Mouse (Mus musculus): ENCODE measurements around the gene Wasf2.

Gene Wasf2

GRCm38 (mm10) chr4:133174361-133174760, 44.1 kb downstream of the Wasf2 start:
- DNase-seq (ENCODE audit: extremely low spot score, low read depth, low spot score): no peak

- no peak for DNase-seq (ENCODE audit: extremely low spot score, low read depth, low spot score)
Measured at GRCm38 (mm10) chr4:133175274-133175673, 45.0 kb downstream of the Wasf2 start.

- DNase-seq (ENCODE audit: extremely low spot score, low read depth, low spot score): no peak
Measured at GRCm38 (mm10) chr4:133175998-133176760, 45.9 kb downstream of the Wasf2 start.

DNA sequence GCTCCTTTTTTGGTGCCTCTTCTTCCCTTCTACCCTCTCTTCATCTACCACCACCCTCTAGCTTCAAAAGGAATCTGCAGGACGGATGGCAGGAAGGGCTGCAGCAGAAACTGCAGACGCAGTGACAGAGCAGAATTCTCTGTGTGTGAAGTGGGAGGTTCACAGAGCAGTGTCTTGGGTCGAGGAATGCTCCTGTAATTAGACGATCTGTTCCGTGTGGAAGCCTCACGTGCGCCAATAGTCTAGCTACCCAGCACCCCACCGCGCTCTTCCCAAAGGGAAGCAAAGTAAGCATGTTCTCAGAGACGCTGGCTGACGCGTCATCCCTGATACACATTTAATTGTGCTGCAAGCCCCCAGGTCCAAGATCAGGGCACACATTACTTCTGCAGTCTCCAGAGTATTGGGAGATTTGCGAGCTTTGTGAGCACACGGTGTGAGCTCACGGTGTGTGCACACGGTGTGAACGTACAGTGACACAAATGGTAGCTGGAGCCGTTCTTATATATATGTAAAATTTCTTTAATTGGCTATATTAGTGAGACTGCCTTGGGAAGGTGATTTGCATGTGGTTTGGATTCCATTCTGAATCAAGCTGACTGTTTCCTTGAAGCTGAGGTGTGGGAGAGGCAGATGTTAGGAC, 46.6 kb downstream of the Wasf2 start:
- DNase-seq (ENCODE audit: extremely low spot score, low read depth, low spot score): no peak

- DNase-seq (ENCODE audit: extremely low spot score, low read depth, low spot score): no peak
Measured at GRCm38 (mm10) chr4:133178305-133178704, 48.0 kb downstream of the Wasf2 start.

DNA sequence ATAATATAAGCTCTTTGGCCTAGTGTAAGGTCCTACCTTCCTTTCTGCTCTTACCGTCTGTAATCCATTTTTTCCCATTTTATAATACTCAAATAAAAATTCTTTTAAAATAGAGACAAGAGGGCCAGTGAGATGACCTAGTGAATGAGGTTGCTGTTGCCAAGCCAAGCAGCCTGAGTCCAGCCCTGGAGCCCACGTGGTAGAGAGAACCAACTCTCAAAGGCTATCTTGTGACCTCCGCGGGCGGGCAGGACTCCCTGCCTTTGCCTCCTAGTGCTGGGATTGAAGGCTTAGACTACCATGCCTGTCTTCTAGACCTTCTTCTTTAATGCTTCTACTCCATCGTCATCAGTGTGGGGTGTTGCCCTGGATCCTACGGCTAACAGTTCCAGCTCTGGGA, 49.0 kb downstream of the Wasf2 start:
- no peak for DNase-seq (ENCODE audit: extremely low spot score, low read depth, low spot score)

- DNase-seq (ENCODE audit: extremely low spot score, low read depth, low spot score): no peak
Measured at GRCm38 (mm10) chr4:133182439-133183033, 52.2 kb downstream of the Wasf2 start.

DNA sequence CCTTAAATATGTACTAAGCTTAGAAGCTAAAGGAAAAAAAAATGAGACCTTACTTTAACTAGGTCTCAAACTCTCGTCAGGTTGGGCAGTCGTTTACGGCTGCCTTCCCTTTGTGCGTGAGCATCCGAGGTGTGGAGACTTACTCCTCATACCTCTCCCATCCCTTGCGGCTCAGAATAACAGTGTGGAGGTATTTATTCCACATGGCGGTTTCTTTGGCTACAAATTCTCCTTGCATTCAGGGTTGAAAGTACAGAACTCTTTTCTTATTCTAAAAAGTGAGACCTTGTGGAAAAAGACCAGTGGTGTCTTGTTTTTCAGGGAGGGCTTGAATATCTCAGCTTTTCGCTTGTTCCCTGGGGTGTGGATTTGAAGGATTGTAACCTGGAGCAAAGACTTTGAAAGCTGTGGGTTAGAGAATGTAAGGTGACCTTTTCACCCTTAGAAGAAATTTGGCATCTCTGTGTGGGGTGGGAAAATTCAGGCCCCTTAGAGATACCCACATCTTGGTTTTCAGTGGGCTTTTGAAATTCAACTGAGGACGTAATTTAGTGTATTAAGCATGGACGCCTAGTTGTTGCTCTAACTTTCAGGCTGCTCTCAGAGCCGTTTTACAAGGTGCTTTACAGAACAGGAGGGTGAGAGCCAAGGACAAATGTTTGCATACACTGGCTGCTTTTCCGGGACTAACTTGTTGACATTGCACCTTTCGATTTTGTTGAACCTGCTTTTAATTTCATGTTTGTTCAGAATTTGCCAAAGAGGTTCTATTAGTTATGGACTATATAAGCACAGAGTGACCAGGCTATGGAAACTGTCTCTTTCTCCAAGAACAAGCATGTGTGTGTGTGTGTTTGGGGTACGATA, 54.0 kb downstream of the Wasf2 start:
- no peak for DNase-seq (ENCODE audit: extremely low spot score, low read depth, low spot score)

- no peak for DNase-seq (ENCODE audit: extremely low spot score, low read depth, low spot score)
Measured at GRCm38 (mm10) chr4:133184898-133185665, 54.8 kb downstream of the Wasf2 start.

- no peak for DNase-seq (ENCODE audit: extremely low spot score, low read depth, low spot score)
Measured at GRCm38 (mm10) chr4:133185893-133186292, 55.6 kb downstream of the Wasf2 start.

- no peak for DNase-seq (ENCODE audit: extremely low spot score, low read depth, low spot score)
Measured at GRCm38 (mm10) chr4:133186856-133187255, 56.6 kb downstream of the Wasf2 start.

GRCm38 (mm10) chr4:133189396-133189795, 59.1 kb downstream of the Wasf2 start:
- DNase-seq (ENCODE audit: extremely low spot score, low read depth, low spot score): no peak

GRCm38 (mm10) chr4:133194482-133194881, 64.2 kb downstream of the Wasf2 start:
- no peak for DNase-seq (ENCODE audit: extremely low spot score, low read depth, low spot score)

DNA sequence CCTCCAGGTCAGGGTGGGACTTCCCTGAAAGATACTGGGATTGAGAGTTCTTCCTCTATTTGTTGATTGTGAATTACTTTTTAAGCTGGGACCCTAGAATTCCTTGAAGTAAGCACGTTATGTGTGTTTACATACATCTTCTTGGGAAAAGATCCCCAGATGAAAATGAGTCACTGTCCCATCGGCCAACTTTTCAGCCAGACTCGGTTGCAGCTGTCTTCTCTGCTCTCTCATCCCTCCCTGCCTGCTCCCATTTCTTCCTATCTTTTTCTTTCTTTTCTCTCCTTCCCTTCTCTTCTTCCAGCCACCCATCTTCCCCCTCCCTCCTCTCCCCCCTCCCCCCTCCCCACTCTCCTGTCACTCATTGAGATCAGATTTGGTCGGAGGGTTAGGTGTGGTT, 64.7 kb downstream of the Wasf2 start:
- DNase-seq (ENCODE audit: extremely low spot score, low read depth, low spot score): no peak

GRCm38 (mm10) chr4:133196136-133196535, 65.8 kb downstream of the Wasf2 start:
- DNase-seq (ENCODE audit: extremely low spot score, low read depth, low spot score): no peak

GRCm38 (mm10) chr4:133196852-133197251, 66.5 kb downstream of the Wasf2 start:
- no peak for DNase-seq (ENCODE audit: extremely low spot score, low read depth, low spot score)

DNA sequence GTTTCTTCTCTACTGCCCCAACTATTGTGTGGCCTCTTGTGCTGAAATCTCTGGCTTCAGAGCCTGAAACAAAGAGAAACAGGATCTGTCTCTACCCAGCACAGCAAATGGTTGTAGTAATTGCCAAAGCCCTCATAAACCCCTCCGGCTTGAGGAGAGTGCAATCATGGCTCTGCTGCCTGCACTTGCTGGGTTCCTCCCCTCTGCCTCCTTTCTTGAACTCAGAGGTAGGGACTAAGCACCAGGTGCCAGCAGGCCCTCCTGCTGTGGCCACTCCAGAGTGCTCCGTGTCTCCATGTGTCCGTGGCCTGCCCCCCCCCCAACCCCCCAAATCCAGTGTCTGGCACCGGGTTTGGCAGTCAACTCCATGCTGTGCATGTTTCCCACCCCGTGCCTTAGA, 67.0 kb downstream of the Wasf2 start:
- DNase-seq (ENCODE audit: extremely low spot score, low read depth, low spot score): no peak

GRCm38 (mm10) chr4:133197801-133198286, 67.5 kb downstream of the Wasf2 start:
- DNase-seq (ENCODE audit: extremely low spot score, low read depth, low spot score): no peak

GRCm38 (mm10) chr4:133198337-133199180, 68.3 kb downstream of the Wasf2 start:
- DNase-seq (ENCODE audit: extremely low spot score, low read depth, low spot score): no peak

Data from hindlimb bud, embryonic 11.5 days (tissue).